Mouse (Mus musculus) telencephalon, adult 2 months (tissue): ENCODE data around the gene Ppm1a.

ENCODE experiments used
- DNase-seq: peaks from one replicate; pipeline ENCODE4 v3.0.0-alpha.2; 2011; ENCODE audit warnings: low read depth, low spot score

The Ppm1a gene

GRCm38 (mm10) chr12:72757086-72757485 lies at the start of gene Ppm1a:
TSS of gene Ppm1a (plus strand) at chr12:72757455.
- no peak for DNase-seq

GRCm38 (mm10) chr12:72709981-72710380 lies 47.3 kb upstream of the Ppm1a start:
- peak; percentile 10 for DNase-seq

GRCm38 (mm10) chr12:72714896-72715295 lies 42.4 kb upstream of the Ppm1a start:
- no peak for DNase-seq

GRCm38 (mm10) chr12:72715846-72716245 lies 41.4 kb upstream of the Ppm1a start:
- DNase-seq: no peak

- DNase-seq: no peak
Measured at GRCm38 (mm10) chr12:72719046-72719445, 38.2 kb upstream of the Ppm1a start.

GRCm38 (mm10) chr12:72719452-72720087 lies 37.7 kb upstream of the Ppm1a start:
- DNase-seq: no peak

GRCm38 (mm10) chr12:72721710-72722109 lies 35.5 kb upstream of the Ppm1a start:
- no peak for DNase-seq

- DNase-seq: no peak
Measured at GRCm38 (mm10) chr12:72723965-72724364, 33.3 kb upstream of the Ppm1a start.

- no peak for DNase-seq
Measured at GRCm38 (mm10) chr12:72727021-72727420, 30.2 kb upstream of the Ppm1a start.

- DNase-seq: no peak
Measured at GRCm38 (mm10) chr12:72727611-72728010, 29.6 kb upstream of the Ppm1a start.

GRCm38 (mm10) chr12:72734112-72734511 lies 23.1 kb upstream of the Ppm1a start:
- DNase-seq: no peak

- DNase-seq: no peak
Measured at GRCm38 (mm10) chr12:72741176-72741575, 16.1 kb upstream of the Ppm1a start.

GRCm38 (mm10) chr12:72744803-72745360 lies 12.4 kb upstream of the Ppm1a start:
- DNase-seq: no peak

GRCm38 (mm10) chr12:72745486-72745885 lies 11.8 kb upstream of the Ppm1a start:
- DNase-seq: no peak

- DNase-seq: no peak
Measured at GRCm38 (mm10) chr12:72748341-72748740, 8.9 kb upstream of the Ppm1a start.

- DNase-seq: no peak
Measured at GRCm38 (mm10) chr12:72748841-72749240, 8.4 kb upstream of the Ppm1a start.

- no peak for DNase-seq
Measured at GRCm38 (mm10) chr12:72749500-72749899, 7.8 kb upstream of the Ppm1a start.

GRCm38 (mm10) chr12:72750016-72750415 lies 7.2 kb upstream of the Ppm1a start:
- peak; percentile 46 for DNase-seq

- DNase-seq: no peak
Measured at GRCm38 (mm10) chr12:72750606-72751005, 6.6 kb upstream of the Ppm1a start.

- no peak for DNase-seq
Measured at GRCm38 (mm10) chr12:72757596-72757995, 341 bp downstream of the Ppm1a start.

GRCm38 (mm10) chr12:72759956-72760355 lies 2.7 kb downstream of the Ppm1a start:
- no peak for DNase-seq

GRCm38 (mm10) chr12:72760376-72761229 lies 3.3 kb downstream of the Ppm1a start:
- DNase-seq: peak; percentile 96

- no peak for DNase-seq
Measured at GRCm38 (mm10) chr12:72761230-72761648, 4.0 kb downstream of the Ppm1a start.
